Mouse (Mus musculus) bone marrow, adult 2 months (tissue): Measurements from ENCODE around the gene 2410004B18Rik. TPM values are rescaled to one million over a fixed set of nuclear protein-coding genes. Genes with fewer than 3 reads are reported as not detected.
"Not testable (repeated sequence)": the region's sequence is repeated elsewhere in the genome, so short reads cannot be mapped to it uniquely, and the experiment has no call there.

Experiments used
- H3K27ac ChIP-seq: fragments of 200-500 bp; 2 replicates; pipeline ENCODE4 v1.5.1; 2012; ENCODE audit warnings: low read depth, mild to moderate bottlenecking, control low read depth, inconsistent platforms, low read length; ENCODE audit not compliant: control insufficient read depth, poor library complexity, insufficient read depth
- H3K4me1 ChIP-seq: fragments of 200-500 bp; 2 replicates; pipeline ENCODE4 v1.6.1; 2011; ENCODE audit warnings: low read length; ENCODE audit not compliant: control insufficient read depth, insufficient read depth
- H3K4me3 ChIP-seq: fragments of 200-500 bp; replicated peaks from 2 replicates; pipeline ENCODE3; 2011; ENCODE audit warnings: mild to moderate bottlenecking, low read depth, low read length, control low read depth; ENCODE audit not compliant: control insufficient read depth
- CTCF ChIP-seq: fragments of 200-500 bp; IDR thresholded peaks from 2 replicates; pipeline ENCODE4 v1.5.1; 2011; ENCODE audit warnings: low read length, control low read depth; ENCODE audit not compliant: control insufficient read depth, insufficient read depth
- POLR2A ChIP-seq: fragments of 200-500 bp; IDR thresholded peaks from 2 replicates; pipeline ENCODE4 v1.6.1; 2011; ENCODE audit warnings: low read depth, mild to moderate bottlenecking, control low read depth, low read length, borderline replicate concordance; ENCODE audit not compliant: control insufficient read depth
- WGBS: fragments of 180-500 bp; shearing (Covaris S2); methylation state at CpG from one replicate; pipeline ENCODE4 v1.1.7; 2018; 5-methylcytosine and 5-hydroxymethylcytosine counted together
- polyA plus RNA-seq: library from polyadenylated mRNA; stranded (reverse); fragments of >200 nt; gene quantifications from 2 replicates; pipeline ENCODE4 v1.2.4, GENCODE M21; 2011; ENCODE audit warnings: low replicate concordance; ENCODE audit not compliant: missing spikeins, insufficient read depth, insufficient read length

Gene 2410004B18Rik
- polyA plus RNA-seq, 1 experiment: 34.3 TPM

- Histone ChIP-seq H3K4me1 (no peaks in the 10 kb centered on the region; the same call in 1 of the 2 replicates), H3K4me3 (no peak overlapping the region), H3K27ac (no peak overlapping the region)
- WGBS: 41% methylated on average over 22 of the region's 22 CpGs
- TF ChIP-seq CTCF (peak; percentile 56), POLR2A (no peak)
Measured at GRCm38 (mm10) chr3:145904850-145905776, 32.7 kb upstream of the 2410004B18Rik start.

DNA sequence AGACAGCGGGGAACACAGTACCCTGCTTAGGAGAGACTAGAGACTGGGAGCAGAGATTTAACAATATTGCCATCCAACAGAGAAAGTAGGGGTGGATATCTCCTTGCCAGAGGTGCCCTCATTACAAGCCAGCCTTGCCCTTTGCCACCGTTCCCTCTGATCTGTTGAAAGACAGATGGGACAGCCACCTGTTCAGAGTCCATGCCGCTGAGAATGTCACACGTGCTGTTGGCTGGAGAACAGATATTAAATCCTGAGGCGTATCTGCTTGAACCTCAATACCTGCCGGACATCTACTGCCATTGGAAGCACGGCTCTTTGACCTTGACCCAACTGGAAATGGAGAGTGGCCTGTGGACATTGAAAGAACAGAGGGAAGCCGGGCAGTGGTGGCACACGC lies 31.2 kb upstream of the 2410004B18Rik start:
- TF ChIP-seq POLR2A: no peak
- no peak for TF ChIP-seq CTCF
- 87% methylated on average over 9 of the region's 9 CpGs for WGBS
- H3K4me3 ChIP-seq: no peak overlapping the region
- no peak overlapping the region for H3K27ac ChIP-seq
- H3K4me1 ChIP-seq: no peaks in the 10 kb centered on the region; the same call in 1 of the 2 replicates

DNA sequence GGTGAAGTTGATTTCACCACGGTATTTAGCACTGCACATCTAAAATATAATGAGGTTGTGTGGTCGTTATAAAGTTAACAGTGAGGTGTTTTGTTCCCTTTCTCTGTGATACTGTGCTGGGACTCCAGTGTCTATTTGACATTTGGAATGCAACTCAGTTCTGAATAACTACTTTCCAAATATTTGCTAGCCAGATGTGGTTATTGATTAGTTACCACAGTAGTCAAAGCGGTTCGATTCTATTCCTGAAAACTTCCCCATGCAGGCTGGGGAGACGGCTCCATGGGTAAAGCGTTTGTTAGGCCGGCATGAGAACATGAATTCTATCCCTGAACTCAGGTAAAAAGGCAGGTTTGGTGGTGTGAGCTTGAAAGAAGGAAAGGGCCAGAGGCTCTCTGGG lies 25.3 kb upstream of the 2410004B18Rik start:
- Histone ChIP-seq H3K27ac (no peak overlapping the region), H3K4me3 (no peak overlapping the region), H3K4me1 (no peaks in the 10 kb centered on the region; the same call in 1 of the 2 replicates)
- WGBS: 79% methylated on average over 7 of the region's 7 CpGs
- TF ChIP-seq CTCF (no peak), POLR2A (no peak)

- WGBS: 80% methylated on average over 6 of the region's 6 CpGs
- Histone ChIP-seq H3K27ac (no peak overlapping the region), H3K4me3 (no peak overlapping the region), H3K4me1 (no peaks in the 10 kb centered on the region; the same call in 1 of the 2 replicates)
- TF ChIP-seq POLR2A: no peak
- no peak for TF ChIP-seq CTCF
Measured at GRCm38 (mm10) chr3:145913263-145913662, 24.6 kb upstream of the 2410004B18Rik start.

DNA sequence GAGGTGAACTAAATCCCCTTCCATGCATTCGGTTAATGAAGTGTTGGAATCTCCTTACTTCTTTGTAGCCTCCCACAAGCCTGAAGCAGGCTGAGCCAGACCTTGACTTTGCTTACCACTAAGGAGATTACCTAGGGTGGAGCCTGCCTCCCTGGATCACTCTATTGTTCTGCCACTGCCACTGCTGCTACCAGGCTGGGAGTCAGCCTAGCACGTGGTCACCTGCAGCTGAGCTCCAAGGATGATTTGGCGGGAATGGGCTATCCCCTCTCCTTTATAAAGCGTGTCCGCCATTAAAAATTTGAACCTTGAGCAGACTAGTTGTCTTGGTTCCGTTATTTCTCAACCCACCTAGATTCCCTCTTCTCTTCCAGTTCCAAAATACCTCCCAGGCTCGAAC lies 23.9 kb upstream of the 2410004B18Rik start:
- WGBS: 81% methylated on average over 7 of the region's 7 CpGs
- H3K4me1 ChIP-seq, H3K27ac ChIP-seq, H3K4me3 ChIP-seq: not testable (repeated sequence)

GRCm38 (mm10) chr3:145916374-145916773 lies 21.4 kb upstream of the 2410004B18Rik start:
- 46% methylated on average over 5 of the region's 5 CpGs for WGBS
- H3K27ac ChIP-seq: no peak overlapping the region
- TF ChIP-seq POLR2A (no peak), CTCF (no peak)
- H3K4me1 ChIP-seq: no peaks in the 10 kb centered on the region
- no peak overlapping the region for H3K4me3 ChIP-seq

DNA sequence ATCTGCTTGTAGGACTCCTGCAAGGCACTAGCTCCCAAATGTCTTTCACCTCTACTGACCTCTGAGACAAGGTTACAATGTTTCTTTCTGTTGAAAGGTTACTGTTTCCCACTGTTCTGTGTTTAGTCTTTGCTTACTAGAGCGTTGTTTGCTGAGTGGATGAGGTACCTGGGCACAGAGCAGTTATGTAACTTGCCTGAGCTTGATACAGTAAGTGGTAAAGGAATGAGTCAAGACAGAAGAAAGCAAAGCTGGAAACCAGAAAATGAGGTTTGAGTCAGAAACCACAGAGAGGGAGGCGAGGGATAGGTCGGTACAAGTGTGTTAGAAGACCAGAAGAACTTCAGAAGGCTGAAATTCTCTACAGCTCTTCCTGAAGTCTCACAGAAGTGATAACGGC lies 21.0 kb upstream of the 2410004B18Rik start:
- H3K27ac ChIP-seq: no peak overlapping the region
- TF ChIP-seq CTCF (no peak), POLR2A (no peak)
- no peak overlapping the region for H3K4me3 ChIP-seq
- WGBS: 62% methylated on average over 4 of the region's 4 CpGs
- no peaks in the 10 kb centered on the region for H3K4me1 ChIP-seq

- Histone ChIP-seq H3K27ac (peak within 1 kb of the TSS; percentile 39; the same call in 1 of the 2 replicates), H3K4me1 (peaks cover 2% of the 10 kb centered on the region; the same call in 1 of the 2 replicates), H3K4me3 (peak within 1 kb of the TSS; percentile 62)
- WGBS: 78% methylated on average over 11 of the region's 11 CpGs
- TF ChIP-seq CTCF: no peak
- no peak for TF ChIP-seq POLR2A
Measured at GRCm38 (mm10) chr3:145922019-145922854, 15.6 kb upstream of the 2410004B18Rik start, which contains the start of gene Bcl10. Bcl10 (plus strand) TSS chr3:145922804.
